Mouse (Mus musculus) C2C12 (cell line): ENCODE data around the gene Nav2. TPM values are rescaled to one million over a fixed set of nuclear protein-coding genes. Genes with fewer than 3 reads are reported as not detected.

ENCODE experiments used
- H3K27me3 ChIP-seq: one replicate; pipeline ENCODE4 v1.6.1; 2011; ENCODE audit not compliant: control insufficient read depth, insufficient read depth, insufficient read length
- H3K36me3 ChIP-seq: one replicate; pipeline ENCODE4 v1.6.1; 2011; ENCODE audit not compliant: control insufficient read depth, insufficient read depth
- H3K4me3 ChIP-seq: one replicate; pipeline ENCODE4 v1.5.1; 2011; ENCODE audit warnings: mild to moderate bottlenecking, control low read depth; ENCODE audit not compliant: poor library complexity, insufficient read depth, severe bottlenecking
- H3K79me2 ChIP-seq: one replicate; pipeline ENCODE4 v1.6.1; 2011; ENCODE audit not compliant: control insufficient read depth, insufficient read depth
- H3K79me3 ChIP-seq: one replicate; pipeline ENCODE4 v1.6.1; 2011; ENCODE audit warnings: low read depth, control low read depth
- H3ac ChIP-seq: one replicate; pipeline ENCODE3; 2011; ENCODE audit warnings: low read depth; ENCODE audit not compliant: control insufficient read depth, insufficient read length
- CEBPB ChIP-seq: IDR thresholded peaks from one replicate; pipeline ENCODE4 v1.6.1; 2011; ENCODE audit warnings: low read depth, mild to moderate bottlenecking, control low read depth, moderate library complexity
- CTCF ChIP-seq: IDR thresholded peaks from one replicate; pipeline ENCODE4 v1.5.1; 2011; ENCODE audit not compliant: control insufficient read depth, insufficient read depth, insufficient read length
- FOSL1 ChIP-seq: IDR thresholded peaks from one replicate; pipeline ENCODE4 v1.8.0; 2011; ENCODE audit warnings: mild to moderate bottlenecking, low read length; ENCODE audit not compliant: poor library complexity, insufficient read depth, severe bottlenecking
- MAX ChIP-seq: IDR thresholded peaks from one replicate; pipeline ENCODE4 v1.6.1; 2011; ENCODE audit warnings: mild to moderate bottlenecking, control low read depth
- MYOD1 ChIP-seq: IDR thresholded peaks from one replicate; pipeline ENCODE4 v1.6.1; 2011; ENCODE audit warnings: low read depth; ENCODE audit not compliant: control insufficient read depth, insufficient read length
- MYOG ChIP-seq: IDR thresholded peaks from one replicate; pipeline ENCODE4 v1.6.1; 2011; ENCODE audit not compliant: control insufficient read depth, insufficient read length; ENCODE audit errors: extremely low read depth
- USF1 ChIP-seq: IDR thresholded peaks from one replicate; pipeline ENCODE4 v1.6.1; 2011; ENCODE audit warnings: low read depth, mild to moderate bottlenecking, control low read depth, moderate library complexity
- polyA plus RNA-seq: library from polyadenylated mRNA; unstranded; fragments of >200 nt; fragmentation: generic; extraction: Trizol; gene quantifications from one replicate; pipeline ENCODE4 v1.2.1, GENCODE M21; 2012; ENCODE audit warnings: missing spikeins

The Nav2 gene
- polyA plus RNA-seq, 1 experiment = 4.7 TPM

DNA sequence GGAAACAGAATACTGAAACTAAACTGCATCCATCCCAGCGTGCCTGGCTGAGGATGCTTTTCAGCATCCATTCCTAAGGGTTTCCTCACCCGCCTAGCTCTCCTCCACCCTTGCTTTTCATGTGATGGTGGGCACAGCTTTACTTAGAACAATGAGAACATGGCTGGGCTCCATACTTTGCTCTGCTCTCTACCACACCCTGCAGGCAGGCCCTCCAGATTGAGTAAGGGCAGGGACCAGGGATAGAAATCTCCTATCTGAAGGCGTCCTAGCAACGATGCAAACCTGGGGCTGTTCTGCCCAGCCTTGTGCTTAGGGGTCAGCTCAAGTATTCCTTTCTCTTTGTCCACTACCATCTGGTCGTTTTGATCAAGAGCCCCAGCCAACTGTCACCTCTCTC lies 183.4 kb downstream of the Nav2 start:
- no peaks in the 10 kb centered on the region for H3K27me3 ChIP-seq
- TF ChIP-seq CTCF = no peak
- no peak for TF ChIP-seq MAX
- TF ChIP-seq MYOG = no peak
- no peak for TF ChIP-seq USF1
- no peaks in the 10 kb centered on the region for H3K79me3 ChIP-seq

DNA sequence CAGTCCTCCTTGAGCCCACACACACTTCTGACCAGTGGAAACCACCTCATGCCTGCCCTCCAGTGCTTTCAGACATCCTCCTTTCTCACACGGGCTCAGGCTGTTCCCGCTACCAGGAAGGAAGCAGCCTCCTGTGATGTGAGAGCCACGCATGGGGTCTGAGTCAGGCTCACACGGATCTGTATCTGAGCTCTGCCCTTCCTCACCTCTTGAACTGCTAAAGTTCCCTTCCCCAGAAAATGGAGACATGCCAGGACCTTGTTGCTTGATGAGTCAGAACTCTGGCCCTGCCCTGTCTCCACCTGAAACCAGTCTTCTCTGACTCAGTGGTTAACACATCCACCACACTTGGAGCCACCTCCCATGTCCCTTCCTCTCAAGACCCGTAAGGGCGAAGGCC lies 185.1 kb downstream of the Nav2 start:
- no peaks in the 10 kb centered on the region for H3K79me3 ChIP-seq
- H3K27me3 ChIP-seq = no peaks in the 10 kb centered on the region
- no peak overlapping the region for H3ac ChIP-seq
- H3K79me2 ChIP-seq = no peaks in the 10 kb centered on the region
- no peak overlapping the region for H3K4me3 ChIP-seq
- no peak for TF ChIP-seq MYOD1
- peak; percentile 54 for TF ChIP-seq MAX
- no peak for TF ChIP-seq CEBPB
- TF ChIP-seq FOSL1 = peak; percentile 72
- no peaks in the 10 kb centered on the region for H3K36me3 ChIP-seq

More for the DNA sequence above, 183.4 kb downstream of the Nav2 start:
- H3ac ChIP-seq = no peak overlapping the region
- no peak overlapping the region for H3K4me3 ChIP-seq
- H3K79me2 ChIP-seq = no peaks in the 10 kb centered on the region
- H3K36me3 ChIP-seq = no peaks in the 10 kb centered on the region

DNA sequence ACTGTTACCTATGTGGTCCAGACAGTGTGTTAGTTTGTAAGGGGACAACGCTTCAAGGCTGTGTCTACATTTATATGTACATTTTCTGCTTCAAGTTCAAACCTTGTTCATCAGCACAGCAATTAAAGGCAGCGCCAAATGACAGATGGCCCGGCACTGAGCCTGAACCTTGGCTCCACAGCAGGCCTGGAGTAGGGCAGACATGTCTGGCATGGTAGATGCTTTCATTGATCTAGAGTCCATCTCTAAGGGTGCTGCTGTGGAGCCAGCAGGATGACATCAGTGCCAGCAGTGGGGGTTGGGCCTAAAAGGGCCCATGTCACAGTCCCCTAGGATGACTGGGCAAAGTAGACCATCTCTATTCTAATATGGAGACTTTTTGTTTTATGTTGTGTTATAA lies 186.0 kb downstream of the Nav2 start:
- Histone ChIP-seq H3K36me3 (no peaks in the 10 kb centered on the region), H3K79me3 (no peaks in the 10 kb centered on the region), H3K79me2 (no peaks in the 10 kb centered on the region), H3K4me3 (no peak overlapping the region), H3ac (no peak overlapping the region), H3K27me3 (no peaks in the 10 kb centered on the region)
- no peak for TF ChIP-seq MYOD1
- TF ChIP-seq CEBPB = no peak
- TF ChIP-seq MAX = no peak
- no peak for TF ChIP-seq USF1
- TF ChIP-seq MYOG = no peak
- TF ChIP-seq FOSL1 = no peak
- no peak for TF ChIP-seq CTCF

DNA sequence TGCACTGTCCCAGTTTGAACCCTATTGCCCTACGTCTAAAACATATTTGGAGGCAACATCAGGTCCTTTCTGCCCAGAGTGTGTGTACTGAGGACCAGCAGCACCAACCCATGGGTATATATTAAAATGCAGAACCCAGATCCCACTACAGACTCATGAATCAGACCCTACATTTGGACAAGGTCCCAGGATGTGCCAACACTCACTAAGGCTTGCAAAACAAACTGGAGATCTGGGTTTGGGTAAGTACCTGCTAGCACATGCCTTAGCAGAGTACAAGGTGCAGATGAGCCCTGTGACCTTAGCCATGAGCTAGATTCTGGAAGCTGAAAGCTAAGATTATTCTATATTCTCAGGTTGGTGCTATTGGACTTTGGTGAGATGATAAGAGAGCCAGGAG lies 192.8 kb downstream of the Nav2 start:
- TF ChIP-seq MYOG = no peak
- no peak for TF ChIP-seq MAX
- TF ChIP-seq CEBPB = no peak
- no peak for TF ChIP-seq CTCF
- Histone ChIP-seq H3K4me3 (no peak overlapping the region), H3K36me3 (no peaks in the 10 kb centered on the region), H3ac (no peak overlapping the region), H3K27me3 (no peaks in the 10 kb centered on the region), H3K79me2 (no peaks in the 10 kb centered on the region), H3K79me3 (no peaks in the 10 kb centered on the region)

DNA sequence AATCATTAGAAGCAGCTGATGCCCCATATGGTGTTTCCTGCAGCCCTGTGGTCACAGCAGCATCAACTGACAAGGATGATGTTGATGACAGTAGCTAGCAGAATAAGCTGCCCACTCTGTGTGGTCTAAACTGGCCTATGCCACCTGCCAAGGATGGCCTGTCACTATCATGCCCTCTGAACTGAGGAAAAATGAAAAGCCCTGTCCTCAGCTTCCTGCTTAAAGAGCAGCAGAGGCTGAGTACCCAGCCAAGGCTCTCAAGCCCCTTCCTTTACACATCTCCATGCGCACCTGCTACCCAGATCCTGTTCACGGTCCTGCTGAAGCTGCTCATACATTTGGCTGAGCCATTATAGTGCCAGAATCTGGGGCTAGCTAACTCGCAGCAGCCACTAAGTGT lies 193.7 kb downstream of the Nav2 start:
- no peak for TF ChIP-seq MYOG
- TF ChIP-seq FOSL1 = no peak
- no peak for TF ChIP-seq MAX
- TF ChIP-seq CTCF = no peak
- TF ChIP-seq MYOD1 = no peak
- TF ChIP-seq USF1 = no peak
- no peak for TF ChIP-seq CEBPB
- no peak overlapping the region for H3K4me3 ChIP-seq
- no peaks in the 10 kb centered on the region for H3K79me2 ChIP-seq
- H3K27me3 ChIP-seq = no peaks in the 10 kb centered on the region
- no peaks in the 10 kb centered on the region for H3K36me3 ChIP-seq
- no peaks in the 10 kb centered on the region for H3K79me3 ChIP-seq
- no peak overlapping the region for H3ac ChIP-seq

DNA sequence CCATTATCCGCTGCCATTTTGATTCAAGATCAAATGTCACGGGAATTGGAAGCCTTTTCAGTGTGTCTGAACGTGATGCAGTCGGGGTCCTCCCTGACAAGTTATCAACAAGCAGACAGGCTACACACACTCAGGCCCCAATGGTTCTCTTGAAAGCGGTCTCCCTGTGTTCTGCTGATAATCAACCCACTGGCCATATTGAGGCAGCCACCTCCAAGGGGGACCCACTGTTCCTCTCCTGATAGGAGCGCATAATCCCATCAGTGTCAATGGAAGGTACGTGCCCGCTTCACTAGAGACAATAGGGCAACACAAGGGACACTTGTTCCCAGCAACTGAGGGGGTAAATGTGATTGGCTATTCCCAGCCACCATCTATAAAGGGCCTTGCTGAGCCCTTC lies 195.9 kb downstream of the Nav2 start:
- TF ChIP-seq MYOG (no peak), FOSL1 (no peak), CEBPB (no peak), MYOD1 (no peak), CTCF (no peak), MAX (no peak), USF1 (no peak)
- Histone ChIP-seq H3K79me2 (no peaks in the 10 kb centered on the region), H3K4me3 (no peak overlapping the region), H3K27me3 (no peaks in the 10 kb centered on the region), H3K36me3 (no peaks in the 10 kb centered on the region), H3ac (no peak overlapping the region), H3K79me3 (no peaks in the 10 kb centered on the region)
